Mouse (Mus musculus) intestine, postnatal 0 days (tissue): ENCODE measurements around the gene Tas1r3. TPM values are rescaled to one million over a fixed set of nuclear protein-coding genes. Genes with fewer than 3 reads are reported as not detected.

Source experiments
- ATAC-seq: fragments of 200-750 bp; cut with Nextera tagmentation; 2 replicates; pipeline ENCODE4 v1.8.0; 2017; ENCODE audit warnings: mild to moderate bottlenecking, moderate TSS enrichment, moderate library complexity
- H3K27ac ChIP-seq: fragments of 300-500 bp; sonication (generic); 2 replicates; pipeline ENCODE4 v1.5.1; 2014; ENCODE audit warnings: mild to moderate bottlenecking, low read depth, low read length, moderate library complexity
- H3K27me3 ChIP-seq: fragments of 300-500 bp; sonication (generic); replicated peaks from 2 replicates; pipeline ENCODE4 v1.6.1; 2014; ENCODE audit warnings: low read length, mixed read lengths; ENCODE audit not compliant: control insufficient read depth, insufficient read depth
- H3K36me3 ChIP-seq: fragments of 300-500 bp; sonication (generic); 2 replicates; pipeline ENCODE4 v1.6.1; 2014; ENCODE audit warnings: mild to moderate bottlenecking, moderate library complexity; ENCODE audit not compliant: control insufficient read depth, insufficient read depth
- H3K4me1 ChIP-seq: fragments of 300-500 bp; sonication (generic); replicated peaks from 2 replicates; pipeline ENCODE4 v1.6.1; 2014; ENCODE audit warnings: antibody characterized with exemption, low read length, mixed read lengths; ENCODE audit not compliant: control insufficient read depth, insufficient read depth
- H3K4me2 ChIP-seq: fragments of 300-500 bp; sonication (generic); replicated peaks from 2 replicates; pipeline ENCODE4 v1.6.1; 2014; ENCODE audit warnings: low read depth, mild to moderate bottlenecking, moderate library complexity
- H3K4me3 ChIP-seq: fragments of 300-500 bp; sonication (generic); 2 replicates; pipeline ENCODE4 v1.5.1; 2014; ENCODE audit warnings: low read depth, low read length
- H3K9ac ChIP-seq: fragments of 300-500 bp; sonication (generic); 2 replicates; pipeline ENCODE4 v1.6.1; 2014; ENCODE audit warnings: mild to moderate bottlenecking, low read depth, low read length
- H3K9me3 ChIP-seq: fragments of 300-500 bp; sonication (generic); 2 replicates; pipeline ENCODE4 v1.6.1; 2016; ENCODE audit warnings: mixed run types; ENCODE audit not compliant: control insufficient read depth
- CTCF ChIP-seq: sonication (generic); IDR thresholded peaks from 2 replicates; pipeline ENCODE4 v1.5.1; 2016; ENCODE audit warnings: low read depth, mild to moderate bottlenecking, control low read depth, antibody characterized with exemption, moderate library complexity
- WGBS: fragments of 180-500 bp; shearing (Covaris S2); extraction: QIAGEN DNeasy Blood & Tissue Kit; methylation state at CpG from one replicate; pipeline ENCODE4 v1.1.7; 2014; 5-methylcytosine and 5-hydroxymethylcytosine counted together
- polyA plus RNA-seq: library from polyadenylated mRNA; unstranded; fragments of >200 nt; fragmentation: Nextera tagmentation; extraction: Ambion mirVana; gene quantifications from 2 replicates; pipeline ENCODE4 v1.2.1, GENCODE M21; 2015

Tas1r3 gene
- polyA plus RNA-seq, 1 experiment from 2014 or later: 0.16 TPM

GRCm38 (mm10) chr4:155895826-155896225, 32.7 kb upstream of the Tas1r3 start:
- Histone ChIP-seq H3K4me1 (peaks cover 4% of the 10 kb centered on the region; the same call in 1 of the 2 replicates), H3K36me3 (peaks cover 36% of the 10 kb centered on the region), H3K27me3 (no peaks in the 10 kb centered on the region), H3K9ac (no peak overlapping the region), H3K4me2 (no peak overlapping the region), H3K9me3 (no peaks in the 10 kb centered on the region), H3K4me3 (no peak overlapping the region), H3K27ac (no peak overlapping the region)
- TF ChIP-seq CTCF: no peak
- ATAC-seq: no peak
- WGBS: 91% methylated on average over 4 of the region's 4 CpGs

GRCm38 (mm10) chr4:155895216-155895615, 32.1 kb upstream of the Tas1r3 start:
- 41% methylated on average over 6 of the region's 6 CpGs for WGBS
- no peaks in the 10 kb centered on the region for H3K27me3 ChIP-seq
- no peaks in the 10 kb centered on the region for H3K9me3 ChIP-seq
- TF ChIP-seq CTCF: no peak
- ATAC-seq: no peak
- H3K4me2 ChIP-seq: peak overlapping the region; percentile 40
- 0 out of 2 replicates have a peak overlapping the region, but pooled peaks have one; percentile 11 for H3K4me3 ChIP-seq
- peaks cover 7% of the 10 kb centered on the region; the same call in 1 of the 2 replicates for H3K4me1 ChIP-seq
- peaks cover 31% of the 10 kb centered on the region for H3K36me3 ChIP-seq
- H3K9ac ChIP-seq: no peak overlapping the region; the same call in 1 of the 2 replicates
- H3K27ac ChIP-seq: no peak overlapping the region

GRCm38 (mm10) chr4:155894311-155894881, 31.2 kb upstream of the Tas1r3 start:
- H3K27ac ChIP-seq: no peak overlapping the region
- H3K27me3 ChIP-seq: no peaks in the 10 kb centered on the region
- peak overlapping the region; percentile 40 for H3K4me2 ChIP-seq
- no peak overlapping the region for H3K9ac ChIP-seq
- H3K4me3 ChIP-seq: no peak overlapping the region
- peak; percentile 17; the same call in 1 of the 2 replicates for TF ChIP-seq CTCF
- H3K9me3 ChIP-seq: no peaks in the 10 kb centered on the region
- H3K36me3 ChIP-seq: peaks cover 28% of the 10 kb centered on the region
- no peak for ATAC-seq
- 27% methylated on average over 8 of the region's 8 CpGs for WGBS
- peaks cover 7% of the 10 kb centered on the region; the same call in 1 of the 2 replicates for H3K4me1 ChIP-seq

GRCm38 (mm10) chr4:155893212-155893690, 30.1 kb upstream of the Tas1r3 start:
- H3K4me3 ChIP-seq: 0 out of 2 replicates have a peak overlapping the region, but pooled peaks have one; percentile 73
- H3K9me3 ChIP-seq: no peaks in the 10 kb centered on the region
- WGBS: 78% methylated on average over 8 of the region's 8 CpGs

GRCm38 (mm10) chr4:155892438-155893211, 29.5 kb upstream of the Tas1r3 start:
- TF ChIP-seq CTCF: no peak
- 7% methylated on average over 37 of the region's 37 CpGs for WGBS

More at GRCm38 (mm10) chr4:155893212-155893690, 30.1 kb upstream of the Tas1r3 start:
- peaks cover 30% of the 10 kb centered on the region for H3K36me3 ChIP-seq
- ATAC-seq: no peak
- H3K27ac ChIP-seq: no peak overlapping the region
- H3K9ac ChIP-seq: no peak overlapping the region
- peak overlapping the region; percentile 99 for H3K4me2 ChIP-seq
- peaks cover 7% of the 10 kb centered on the region; the same call in 1 of the 2 replicates for H3K4me1 ChIP-seq
- TF ChIP-seq CTCF: no peak
- H3K27me3 ChIP-seq: no peaks in the 10 kb centered on the region

GRCm38 (mm10) chr4:155892017-155892416, 28.9 kb upstream of the Tas1r3 start:
- Histone ChIP-seq H3K9me3 (no peaks in the 10 kb centered on the region), H3K36me3 (peaks cover 37% of the 10 kb centered on the region), H3K4me1 (peaks cover 7% of the 10 kb centered on the region; the same call in 1 of the 2 replicates), H3K27ac (peak overlapping the region; percentile 97), H3K4me2 (peak overlapping the region; percentile 99), H3K27me3 (no peaks in the 10 kb centered on the region), H3K9ac (peak overlapping the region; percentile 76), H3K4me3 (peak overlapping the region; percentile 73)
- under 1% methylated on average over 54 of the region's 56 CpGs for WGBS
- peak; percentile 61 for TF ChIP-seq CTCF
- ATAC-seq: peak; percentile 91

More at GRCm38 (mm10) chr4:155892438-155893211, 29.5 kb upstream of the Tas1r3 start:
- peak; percentile 7; the same call in 1 of the 2 replicates for ATAC-seq
- no peaks in the 10 kb centered on the region for H3K9me3 ChIP-seq
- H3K4me3 ChIP-seq: peak overlapping the region; percentile 73
- H3K9ac ChIP-seq: peak overlapping the region; percentile 76
- peaks cover 7% of the 10 kb centered on the region; the same call in 1 of the 2 replicates for H3K4me1 ChIP-seq
- H3K27ac ChIP-seq: peak overlapping the region; percentile 97; the same call in 1 of the 2 replicates
- H3K4me2 ChIP-seq: peak overlapping the region; percentile 99
- peaks cover 34% of the 10 kb centered on the region for H3K36me3 ChIP-seq
- H3K27me3 ChIP-seq: no peaks in the 10 kb centered on the region
